Mouse (Mus musculus) lung, embryonic 15.5 days (tissue): ENCODE measurements around the gene Fgf4. TPM values are rescaled to one million over a fixed set of nuclear protein-coding genes. Genes with fewer than 3 reads are reported as not detected.
A peak's percentile ranks its signal among the peaks of the same experiment; 100 is the strongest.
"Not testable (repeated sequence)": the region's sequence is repeated elsewhere in the genome, so short reads cannot be mapped to it uniquely, and the experiment has no call there.

Experiments
- ATAC-seq: fragments of 200-750 bp; cut with Nextera tagmentation; 2 replicates; pipeline ENCODE4 v1.8.0; 2017; ENCODE audit warnings: moderate number of reproducible peaks, borderline replicate concordance; ENCODE audit not compliant: low FRiP score, low TSS enrichment; ENCODE audit errors: extremely low read depth
- H3K27ac ChIP-seq: fragments of 300-500 bp; sonication (generic); 2 replicates; pipeline ENCODE4 v1.5.1; 2015; ENCODE audit warnings: moderate library complexity, mild to moderate bottlenecking, inconsistent platforms
- H3K27me3 ChIP-seq: fragments of 300-500 bp; sonication (generic); 2 replicates; pipeline ENCODE4 v1.6.1; 2015; ENCODE audit warnings: inconsistent platforms
- H3K36me3 ChIP-seq: fragments of 300-500 bp; sonication (generic); 2 replicates; pipeline ENCODE4 v1.6.1; 2015; ENCODE audit warnings: inconsistent platforms
- H3K4me1 ChIP-seq: fragments of 300-500 bp; sonication (generic); 2 replicates; pipeline ENCODE4 v1.6.1; 2015; ENCODE audit warnings: inconsistent platforms
- H3K4me2 ChIP-seq: fragments of 300-500 bp; sonication (generic); 2 replicates; pipeline ENCODE4 v1.6.1; 2015; ENCODE audit warnings: inconsistent platforms, mild to moderate bottlenecking, moderate library complexity
- H3K4me3 ChIP-seq: fragments of 300-500 bp; sonication (generic); 2 replicates; pipeline ENCODE4 v1.5.1; 2015; ENCODE audit warnings: mild to moderate bottlenecking, inconsistent platforms
- H3K9ac ChIP-seq: fragments of 300-500 bp; sonication (generic); 2 replicates; pipeline ENCODE4 v1.6.1; 2015; ENCODE audit warnings: inconsistent platforms
- H3K9me3 ChIP-seq: fragments of 300-500 bp; sonication (generic); 2 replicates; pipeline ENCODE4 v1.6.1; 2016; ENCODE audit warnings: inconsistent platforms
- WGBS: fragments of 180-500 bp; shearing (Covaris S2); methylation state at CpG from one replicate; pipeline ENCODE4 v1.1.7; 2015; 5-methylcytosine and 5-hydroxymethylcytosine counted together
- polyA plus RNA-seq: library from polyadenylated mRNA; unstranded; fragments of >200 nt; fragmentation: Nextera tagmentation; extraction: Ambion mirVana; gene quantifications from 2 replicates; pipeline ENCODE4 v1.2.1, GENCODE M21; 2015

Fgf4 gene
- polyA plus RNA-seq, 1 experiment from 2014 or later: not detected

GRCm38 (mm10) chr7:144867602-144868001 is 20.4 kb downstream of the Fgf4 start:
- no peak for ATAC-seq
- H3K4me1 ChIP-seq: no peaks in the 10 kb centered on the region
- H3K4me3 ChIP-seq: no peak overlapping the region
- H3K4me2 ChIP-seq: no peak overlapping the region
- no peaks in the 10 kb centered on the region for H3K9me3 ChIP-seq
- no peaks in the 10 kb centered on the region for H3K36me3 ChIP-seq
- H3K9ac ChIP-seq: no peak overlapping the region
- H3K27me3 ChIP-seq: peaks cover 37% of the 10 kb centered on the region
- 47% methylated on average over 8 of the region's 8 CpGs for WGBS
- H3K27ac ChIP-seq: no peak overlapping the region

- Histone ChIP-seq H3K36me3 (no peaks in the 10 kb centered on the region), H3K9me3 (no peaks in the 10 kb centered on the region), H3K9ac (no peak overlapping the region), H3K4me3 (no peak overlapping the region), H3K4me1 (no peaks in the 10 kb centered on the region), H3K4me2 (no peak overlapping the region), H3K27me3 (no peaks in the 10 kb centered on the region; the same call in 1 of the 2 replicates), H3K27ac (peak overlapping the region; percentile 14; the same call in 1 of the 2 replicates)
- no peak for ATAC-seq
- 29% methylated on average over 4 of the region's 4 CpGs for WGBS
These were observed 25.3 kb downstream of the Fgf4 start for GRCm38 (mm10) chr7:144872420-144872819.

GRCm38 (mm10) chr7:144873160-144873559 is 26.0 kb downstream of the Fgf4 start:
- Histone ChIP-seq H3K4me3 (no peak overlapping the region), H3K36me3 (no peaks in the 10 kb centered on the region), H3K4me1 (no peaks in the 10 kb centered on the region), H3K9ac (no peak overlapping the region), H3K4me2 (no peak overlapping the region), H3K27me3 (no peaks in the 10 kb centered on the region), H3K9me3 (no peaks in the 10 kb centered on the region), H3K27ac (no peak overlapping the region)
- 72% methylated on average over 4 of the region's 4 CpGs for WGBS
- no peak for ATAC-seq

GRCm38 (mm10) chr7:144874226-144874625 is 27.1 kb downstream of the Fgf4 start:
- WGBS: 59% methylated on average over 4 of the region's 4 CpGs
- H3K4me2 ChIP-seq: no peak overlapping the region
- H3K4me1 ChIP-seq: no peaks in the 10 kb centered on the region
- no peaks in the 10 kb centered on the region for H3K36me3 ChIP-seq
- no peak for ATAC-seq
- no peak overlapping the region for H3K4me3 ChIP-seq
- no peaks in the 10 kb centered on the region for H3K27me3 ChIP-seq
- no peaks in the 10 kb centered on the region for H3K9me3 ChIP-seq
- H3K9ac ChIP-seq: no peak overlapping the region
- no peak overlapping the region for H3K27ac ChIP-seq

- H3K27me3 ChIP-seq: no peaks in the 10 kb centered on the region
- H3K4me2 ChIP-seq: no peak overlapping the region
- H3K36me3 ChIP-seq: no peaks in the 10 kb centered on the region
- no peaks in the 10 kb centered on the region for H3K4me1 ChIP-seq
- H3K4me3 ChIP-seq: no peak overlapping the region
- H3K9me3 ChIP-seq: no peaks in the 10 kb centered on the region
- no peak overlapping the region for H3K9ac ChIP-seq
- no peak overlapping the region for H3K27ac ChIP-seq
- 96% methylated on average over 1 of the region's 1 CpGs for WGBS
- no peak for ATAC-seq
These were observed 31.2 kb downstream of the Fgf4 start for GRCm38 (mm10) chr7:144878401-144878800.

DNA sequence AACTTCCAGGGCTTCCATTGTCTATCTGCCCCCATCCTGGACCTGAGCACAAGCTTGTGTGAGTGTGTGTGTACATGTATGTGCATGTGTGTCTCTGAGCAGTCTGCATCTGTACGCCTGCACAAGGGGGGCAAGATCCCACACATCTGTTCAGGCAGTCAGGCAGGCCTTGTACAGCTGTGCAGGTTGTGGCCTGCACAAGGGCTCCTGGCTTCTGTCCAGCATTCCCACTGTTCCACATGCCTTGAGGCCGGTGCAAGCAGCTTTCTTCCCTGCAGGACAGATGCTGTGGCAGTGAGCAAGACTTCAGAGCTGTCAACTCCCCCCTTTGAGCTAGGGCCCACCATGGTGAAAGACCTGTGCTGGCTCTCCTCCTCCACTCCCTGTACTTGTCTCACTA is 35.9 kb downstream of the Fgf4 start:
- Histone ChIP-seq H3K4me3 (no peak overlapping the region), H3K27me3 (no peaks in the 10 kb centered on the region; the same call in 1 of the 2 replicates), H3K9ac (no peak overlapping the region), H3K9me3 (no peaks in the 10 kb centered on the region), H3K36me3 (no peaks in the 10 kb centered on the region), H3K4me1 (no peaks in the 10 kb centered on the region), H3K27ac (no peak overlapping the region), H3K4me2 (no peak overlapping the region)
- ATAC-seq: no peak
- WGBS: 14% methylated on average over 2 of the region's 2 CpGs

GRCm38 (mm10) chr7:144887672-144888071 is 40.5 kb downstream of the Fgf4 start:
- 75% methylated on average over 2 of the region's 2 CpGs for WGBS
- Histone ChIP-seq H3K9ac (no peak overlapping the region), H3K4me3 (no peak overlapping the region), H3K36me3 (no peaks in the 10 kb centered on the region), H3K27ac (no peak overlapping the region), H3K4me2 (no peak overlapping the region), H3K9me3 (no peaks in the 10 kb centered on the region), H3K27me3 (peaks cover 20% of the 10 kb centered on the region), H3K4me1 (0 out of 2 replicates have a peak, but pooled peaks cover 4% of the 10 kb centered on the region)
- no peak for ATAC-seq

GRCm38 (mm10) chr7:144888564-144889299 is 41.6 kb downstream of the Fgf4 start:
- ATAC-seq: no peak

GRCm38 (mm10) chr7:144890661-144891060 is 43.5 kb downstream of the Fgf4 start:
- not testable (repeated sequence) for H3K4me3 ChIP-seq, H3K9ac ChIP-seq, H3K9me3 ChIP-seq, H3K4me2 ChIP-seq, H3K36me3 ChIP-seq, H3K27ac ChIP-seq, ATAC-seq
- peaks cover 12% of the 10 kb centered on the region for H3K4me1 ChIP-seq
- 100% methylated on average over 1 of the region's 1 CpGs for WGBS
- peaks cover 38% of the 10 kb centered on the region for H3K27me3 ChIP-seq

More at GRCm38 (mm10) chr7:144888564-144889299, 41.6 kb downstream of the Fgf4 start:
- H3K4me3 ChIP-seq: no peak overlapping the region
- H3K36me3 ChIP-seq: no peaks in the 10 kb centered on the region
- H3K27ac ChIP-seq: no peak overlapping the region
- peaks cover 21% of the 10 kb centered on the region for H3K27me3 ChIP-seq
- H3K9ac ChIP-seq: no peak overlapping the region
- 6% methylated on average over 18 of the region's 18 CpGs for WGBS
- H3K4me1 ChIP-seq: 0 out of 2 replicates have a peak, but pooled peaks cover 4% of the 10 kb centered on the region
- no peaks in the 10 kb centered on the region for H3K9me3 ChIP-seq
- H3K4me2 ChIP-seq: 0 out of 2 replicates have a peak overlapping the region, but pooled peaks have one; percentile 4

GRCm38 (mm10) chr7:144891863-144892262 is 44.7 kb downstream of the Fgf4 start:
- Histone ChIP-seq H3K27me3 (peaks cover 50% of the 10 kb centered on the region), H3K4me1 (peaks cover 24% of the 10 kb centered on the region), H3K36me3 (no peaks in the 10 kb centered on the region), H3K4me2 (no peak overlapping the region), H3K9ac (no peak overlapping the region), H3K27ac (no peak overlapping the region), H3K9me3 (no peaks in the 10 kb centered on the region), H3K4me3 (no peak overlapping the region)
- WGBS: 70% methylated on average over 2 of the region's 2 CpGs
- ATAC-seq: no peak

- Histone ChIP-seq H3K4me2 (no peak overlapping the region), H3K4me1 (peaks cover 28% of the 10 kb centered on the region), H3K9me3 (no peaks in the 10 kb centered on the region), H3K4me3 (no peak overlapping the region), H3K27ac (no peak overlapping the region), H3K36me3 (no peaks in the 10 kb centered on the region), H3K9ac (no peak overlapping the region), H3K27me3 (peaks cover 55% of the 10 kb centered on the region)
- ATAC-seq: no peak
- 46% methylated on average over 6 of the region's 6 CpGs for WGBS
These were observed 45.2 kb downstream of the Fgf4 start for GRCm38 (mm10) chr7:144892322-144892721.

DNA sequence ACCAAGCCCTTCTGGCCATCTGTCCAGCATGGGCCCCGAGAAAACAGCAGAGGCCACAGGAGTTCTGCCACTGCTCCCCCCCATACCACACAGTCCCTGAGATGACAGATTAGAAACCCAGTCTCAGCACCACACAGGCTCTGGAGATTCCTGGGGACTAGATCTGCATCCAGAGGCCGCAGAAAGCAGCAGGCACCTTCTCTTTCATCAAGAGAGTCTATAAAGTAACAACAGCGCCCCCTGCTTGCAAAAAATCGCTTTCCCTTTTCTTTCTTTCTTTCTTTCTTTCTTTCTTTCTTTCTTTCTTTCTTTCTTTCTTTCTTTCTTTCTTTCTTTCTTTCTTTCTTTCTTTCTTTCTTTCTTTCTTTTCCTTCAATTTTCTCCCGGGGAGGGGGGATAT is 47.0 kb downstream of the Fgf4 start:
- Histone ChIP-seq H3K27me3 (peaks cover 65% of the 10 kb centered on the region), H3K9me3 (no peaks in the 10 kb centered on the region), H3K4me3 (no peak overlapping the region), H3K4me2 (no peak overlapping the region), H3K9ac (no peak overlapping the region), H3K36me3 (no peaks in the 10 kb centered on the region), H3K4me1 (peaks cover 24% of the 10 kb centered on the region), H3K27ac (no peak overlapping the region)
- WGBS: 7% methylated on average over 5 of the region's 5 CpGs
- no peak for ATAC-seq
